Mouse (Mus musculus) MEL (cell line): ENCODE measurements around the gene Tubg2. TPM values are rescaled to one million over a fixed set of nuclear protein-coding genes. Genes with fewer than 3 reads are reported as not detected.
A peak's percentile ranks its signal among the peaks of the same experiment; 100 is the strongest.

ENCODE experiments used
- DNase-seq: peaks from one replicate; pipeline ENCODE4 v3.0.0; 2011; ENCODE audit warnings: low read depth, low spot score
- H3K27ac ChIP-seq: 2 replicates; pipeline ENCODE4 v1.5.1; 2012; ENCODE audit warnings: low read depth, mild to moderate bottlenecking, control low read depth, low read length, moderate library complexity; ENCODE audit not compliant: control insufficient read depth
- H3K27me3 ChIP-seq, 2 experiments: fragments of 150-350 bp in 1 of 2; sonication (generic) in 1 of 2; 2 replicates each; pipeline ENCODE4 v1.6.1; 2012; ENCODE audit warnings: low read length in 2 of 2, mild to moderate bottlenecking in 2 of 2, improper control_type of control experiment in 1 of 2, moderate library complexity in 1 of 2; ENCODE audit not compliant: insufficient read depth in 2 of 2, control insufficient read depth in 1 of 2
- H3K36me3 ChIP-seq, 2 experiments: 2 replicates each; pipeline ENCODE4 v1.6.1; 2012 to 2014; ENCODE audit warnings: low read length in 2 of 2, improper control_type of control experiment in 1 of 2, inconsistent platforms in 1 of 2, mild to moderate bottlenecking in 1 of 2; ENCODE audit not compliant: insufficient read depth in 2 of 2, control insufficient read depth in 1 of 2
- H3K4me1 ChIP-seq, 2 experiments: fragments of 150-350 bp in 1 of 2; sonication (generic) in 1 of 2; 2 replicates each; pipeline ENCODE4 v1.6.1; 2012; ENCODE audit warnings: low read length in 2 of 2, improper control_type of control experiment in 1 of 2, mild to moderate bottlenecking in 1 of 2; ENCODE audit not compliant: insufficient read depth in 2 of 2, control insufficient read depth in 1 of 2
- H3K4me3 ChIP-seq, 2 experiments: fragments of 150-350 bp in 1 of 2; sonication (generic) in 1 of 2; 2 replicates each; pipeline ENCODE4 v1.5.1; 2012; ENCODE audit warnings: low read depth in 2 of 2, low read length in 2 of 2, mild to moderate bottlenecking in 2 of 2, moderate library complexity in 2 of 2, control low read depth in 1 of 2, improper control_type of control experiment in 1 of 2; ENCODE audit not compliant: control insufficient read depth in 1 of 2, insufficient read depth in 1 of 2
- H3K79me2 ChIP-seq: 2 replicates; pipeline ENCODE4 v1.6.1; 2012; ENCODE audit warnings: mild to moderate bottlenecking, low read length, moderate library complexity; ENCODE audit not compliant: control insufficient read depth, poor library complexity, insufficient read depth
- H3K9ac ChIP-seq: 2 replicates; pipeline ENCODE4 v1.6.1; 2012; ENCODE audit warnings: low read depth, mild to moderate bottlenecking, control low read depth, low read length, moderate library complexity; ENCODE audit not compliant: control insufficient read depth, poor library complexity, severe bottlenecking
- H3K9me3 ChIP-seq: fragments of 150-350 bp; sonication (generic); replicated peaks from 2 replicates; pipeline ENCODE4 v1.6.1; 2012; ENCODE audit warnings: mild to moderate bottlenecking, low read length, improper control_type of control experiment, moderate library complexity; ENCODE audit not compliant: insufficient read depth
- CHD2 ChIP-seq: IDR thresholded peaks from 2 replicates; pipeline ENCODE4 v1.6.1; 2011; ENCODE audit warnings: low read length, improper control_type of control experiment
- CTCF ChIP-seq, 3 experiments: IDR thresholded peaks in 2 of 3; conservative IDR thresholded peaks in 1 of 3; 2 replicates each; pipeline ENCODE4 v1.5.1; 2011 to 2012; ENCODE audit warnings: low read length in 3 of 3, low read depth in 2 of 3, mild to moderate bottlenecking in 2 of 3, improper control_type of control experiment in 1 of 3, inconsistent platforms in 1 of 3, mixed read lengths in 1 of 3, moderate library complexity in 1 of 3; ENCODE audit not compliant: control insufficient read depth in 1 of 3, insufficient read depth in 1 of 3, poor library complexity in 1 of 3, severe bottlenecking in 1 of 3
- EP300 ChIP-seq, 2 experiments: IDR thresholded peaks; 2 replicates each; pipeline ENCODE4 v1.6.1; 2011; ENCODE audit warnings: improper control_type of control experiment in 2 of 2, low read length in 2 of 2, low read depth in 1 of 2, mild to moderate bottlenecking in 1 of 2
- GATA1 ChIP-seq: IDR thresholded peaks from 2 replicates; pipeline ENCODE4 v1.6.1; 2011; ENCODE audit warnings: low read depth, low read length, improper control_type of control experiment
- JUND ChIP-seq: IDR thresholded peaks from 2 replicates; pipeline ENCODE4 v1.6.1; 2011; ENCODE audit warnings: low read depth, mild to moderate bottlenecking, improper control_type of control experiment, low read length
- MAZ ChIP-seq: IDR thresholded peaks from 2 replicates; pipeline ENCODE4 v1.6.1; 2012; ENCODE audit warnings: low read depth, mild to moderate bottlenecking, inconsistent platforms, low read length, improper control_type of control experiment
- MYC ChIP-seq: IDR thresholded peaks from 2 replicates; pipeline ENCODE4 v1.6.1; 2011; ENCODE audit warnings: low read depth, mild to moderate bottlenecking, low read length, improper control_type of control experiment, moderate library complexity
- NELFE ChIP-seq: IDR thresholded peaks from 2 replicates; pipeline ENCODE4 v1.6.1; 2011; ENCODE audit warnings: low read depth, low read length, improper control_type of control experiment
- POLR2AphosphoS2 ChIP-seq: IDR thresholded peaks from 2 replicates; pipeline ENCODE4 v1.6.1; 2011; ENCODE audit warnings: low read length, improper control_type of control experiment
- SIN3A ChIP-seq: IDR thresholded peaks from 2 replicates; pipeline ENCODE4 v1.6.1; 2012; ENCODE audit warnings: low read length, improper control_type of control experiment, inconsistent platforms
- SMC3 ChIP-seq: IDR thresholded peaks from 2 replicates; pipeline ENCODE4 v1.6.1; 2011; ENCODE audit warnings: low read depth, low read length, improper control_type of control experiment
- TAL1 ChIP-seq: IDR thresholded peaks from 2 replicates; pipeline ENCODE4 v1.6.1; 2012; ENCODE audit warnings: mild to moderate bottlenecking, inconsistent platforms, low read length, moderate library complexity, mixed read lengths
- TBP ChIP-seq: IDR thresholded peaks from 2 replicates; pipeline ENCODE4 v1.8.0; 2011; ENCODE audit warnings: low read depth, low read length, improper control_type of control experiment
- TCF12 ChIP-seq: IDR thresholded peaks from 2 replicates; pipeline ENCODE4 v1.6.1; 2014; ENCODE audit warnings: low read depth, mild to moderate bottlenecking, inconsistent platforms, low read length, improper control_type of control experiment, moderate library complexity
- UBTF ChIP-seq: IDR thresholded peaks from 2 replicates; pipeline ENCODE4 v1.6.1; 2012; ENCODE audit warnings: low read depth, mild to moderate bottlenecking, inconsistent platforms, low read length, improper control_type of control experiment, moderate library complexity, borderline replicate concordance; ENCODE audit not compliant: insufficient read depth
- polyA plus RNA-seq, 2 experiments: library from polyadenylated mRNA; stranded (reverse) in 1 of 2; unstranded in 1 of 2; fragments of >175 nt in 1 of 2; fragments of >200 nt in 1 of 2; gene quantifications; 2 replicates each; pipeline versions ENCODE4 v1.2.1 to v1.2.4; 2012; ENCODE audit warnings: low replicate concordance in 2 of 2, low read depth in 1 of 2; ENCODE audit not compliant: insufficient read length in 2 of 2, insufficient read depth in 1 of 2, missing spikeins in 1 of 2
- total RNA-seq: library from RNA; depleted of rRNA; stranded (reverse); fragments of 300-350 nt; gene quantifications from 2 replicates; pipeline ENCODE4 v1.2.3, GENCODE M21; 2012

The Tubg2 gene
- total and polyA plus RNA-seq, 3 experiments = not detected

DNA sequence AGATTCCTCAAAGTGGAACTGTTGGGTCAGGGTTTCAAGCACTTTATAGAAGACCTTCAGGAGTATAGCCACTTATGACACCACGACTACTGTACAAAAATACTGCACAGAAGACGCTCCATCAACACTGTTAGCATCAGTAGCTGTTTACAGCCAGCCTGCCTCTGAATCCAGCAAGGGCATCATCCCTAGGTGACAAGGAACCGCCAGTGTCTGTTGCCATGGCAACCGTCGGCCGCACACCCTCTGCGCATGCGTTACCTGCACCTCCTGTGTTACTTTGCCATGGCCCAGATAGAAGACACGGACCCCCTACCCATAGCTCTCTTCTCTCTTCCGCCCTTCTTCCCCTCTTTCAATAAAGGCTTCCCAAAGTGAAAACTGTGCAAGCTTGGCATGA lies 9.3 kb upstream of the Tubg2 start:
- Histone ChIP-seq H3K27ac (no peak overlapping the region), H3K9ac (no peak overlapping the region), H3K27me3 (peaks cover 0 to 4% of the 10 kb centered on the region in 2 experiments; a peak in 3 of 4 replicates), H3K4me1 (peaks cover 3 to 19% of the 10 kb centered on the region in 2 experiments; a peak in 2 of 4 replicates), H3K36me3 (no peaks in the 10 kb centered on the region; a peak in 1 of 4 replicates), H3K79me2 (no peaks in the 10 kb centered on the region), H3K9me3 (no peaks in the 10 kb centered on the region), H3K4me3 (no peak overlapping the region)
- DNase-seq = no peak
- TF ChIP-seq SMC3 (no peak), TAL1 (no peak), POLR2AphosphoS2 (no peak), NELFE (no peak), TCF12 (no peak), TBP (no peak), CHD2 (no peak), EP300 (IDR thresholded peaks at IDR 0.05; ENCODE audit: low read depth in 1 of 2, low read length in 2 of 2) (no peak), MYC (no peak), MAZ (no peak), UBTF (no peak), JUND (no peak), CTCF (IDR thresholded peaks at IDR 0.05 in 2 of 3, conservative IDR thresholded peaks at IDR 0.05 in 1 of 3; ENCODE audit: control insufficient read depth in 1 of 3, insufficient read depth in 1 of 3, low read depth in 2 of 3, low read length in 3 of 3, poor library complexity in 1 of 3, severe bottlenecking in 1 of 3) (no peak)

DNA sequence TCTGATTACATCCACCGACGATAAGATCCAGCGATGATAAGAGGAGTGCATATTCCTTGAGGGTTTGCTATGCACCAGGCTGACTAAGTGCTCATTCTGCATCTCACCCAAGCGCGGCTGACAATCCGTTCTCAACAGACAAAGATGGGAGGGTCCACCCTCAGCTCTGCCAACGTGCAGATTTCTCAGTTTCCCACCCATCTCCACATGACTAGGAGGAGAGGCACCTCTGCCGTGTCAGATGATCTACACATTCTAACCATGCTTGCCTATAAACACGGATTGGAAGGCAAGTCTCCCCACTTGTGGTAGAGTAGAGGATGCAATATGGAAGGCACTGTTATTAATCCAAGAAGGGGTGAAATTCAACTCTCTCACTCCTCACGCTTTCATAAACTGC lies 7.0 kb upstream of the Tubg2 start:
- no peaks in the 10 kb centered on the region for H3K79me2 ChIP-seq
- no peaks in the 10 kb centered on the region; a peak in 1 of 4 replicates for H3K36me3 ChIP-seq
- TF ChIP-seq SIN3A (no peak), GATA1 (peak; percentile 68)
- TF ChIP-seq, all 39 proteins: peak for 1
- no peaks in the 10 kb centered on the region; a peak in 4 of 4 replicates for H3K27me3 ChIP-seq
- H3K4me3 ChIP-seq = no peak overlapping the region
- DNase-seq = no peak
- H3K9me3 ChIP-seq = no peaks in the 10 kb centered on the region
- H3K4me1 ChIP-seq = peaks cover 3 to 11% of the 10 kb centered on the region in 2 experiments; a peak in 2 of 4 replicates
- no peak overlapping the region for H3K27ac ChIP-seq
- no peak overlapping the region for H3K9ac ChIP-seq
